Mouse (Mus musculus): ENCODE measurements at regions not wholly inside any gene's neighbourhood (a gene's known extent, or its start where the extent isn't known, plus 50 kb on each side); places are given as distances from the start of the nearest gene placed in this dataset.
A peak's percentile ranks its signal among the peaks of the same experiment; 100 is the strongest.

DNA sequence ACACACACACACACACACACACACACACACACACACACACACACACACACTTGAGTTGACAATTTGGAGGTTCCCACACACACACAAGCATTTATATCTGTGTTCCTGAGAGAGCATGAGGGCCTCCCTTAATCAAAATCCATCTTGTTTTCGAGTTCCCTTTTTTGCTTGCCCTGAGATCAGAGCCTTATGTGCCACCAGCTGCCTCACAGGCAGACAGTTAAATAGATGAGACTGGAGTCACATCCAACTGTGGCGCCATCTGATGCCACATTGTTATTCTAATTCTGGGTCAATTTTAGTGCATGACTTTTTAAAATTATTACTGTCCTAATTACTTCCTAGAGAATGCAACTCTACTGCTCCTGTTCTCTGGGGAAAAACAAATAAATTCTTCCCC is 91.2 kb upstream of the Syndig1 start:
- peak; percentile 80 for DNase-seq

DNA sequence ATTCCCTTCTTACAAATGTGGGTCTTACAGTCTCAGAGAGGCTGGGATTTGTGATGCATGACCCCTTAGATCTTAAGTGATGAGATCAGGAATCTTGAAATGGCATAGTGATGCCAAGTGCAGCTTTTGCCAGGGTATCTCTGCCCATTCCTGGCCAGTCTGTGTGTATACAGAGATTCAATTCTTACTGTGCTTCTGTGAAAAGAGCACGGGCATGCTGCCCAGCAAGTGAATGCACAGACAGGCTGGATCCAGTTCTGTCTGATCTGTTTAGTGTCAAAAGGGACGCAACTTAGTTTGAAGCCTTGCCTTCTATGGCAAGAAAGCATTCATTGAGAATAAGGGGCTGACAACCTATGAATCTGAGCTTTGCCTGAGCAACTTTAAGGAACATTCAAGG is 89.1 kb upstream of the Syndig1 start:
- peak; percentile 82 for DNase-seq

- DNase-seq = no peak
Observed at GRCm38 (mm10) chr2:149742661-149743060, 86.3 kb upstream of the Syndig1 start.

DNA sequence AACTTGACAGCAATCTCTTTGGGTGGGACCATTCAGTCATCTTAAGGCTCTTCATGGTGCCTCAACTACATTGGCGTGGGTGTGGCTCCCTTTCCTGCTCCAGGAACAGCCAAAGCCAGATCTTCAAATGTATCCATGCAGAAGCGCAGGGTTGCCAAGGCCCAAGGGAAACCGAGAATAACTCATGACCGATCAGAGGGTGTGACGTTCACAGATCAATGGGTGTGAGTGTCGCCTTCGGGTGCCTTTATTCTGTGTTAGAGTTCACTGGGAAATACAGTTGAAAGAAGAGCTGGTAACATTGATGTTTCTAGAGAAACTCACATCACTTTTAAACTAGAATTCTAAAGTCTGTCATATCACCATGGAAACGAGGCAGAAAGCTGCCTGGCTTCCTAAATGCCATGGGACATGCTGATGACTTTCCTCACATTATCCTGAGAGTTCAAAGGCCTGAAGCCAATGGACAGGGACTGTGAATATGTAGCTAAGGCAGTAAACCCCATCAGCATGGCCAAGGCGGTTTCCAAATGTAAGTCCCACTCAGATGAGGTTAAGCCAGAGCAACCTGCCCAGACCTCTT is 80.7 kb upstream of the Syndig1 start:
- no peak for DNase-seq

GRCm38 (mm10) chr2:149759151-149759550 is 69.9 kb upstream of the Syndig1 start:
- no peak for DNase-seq

DNA sequence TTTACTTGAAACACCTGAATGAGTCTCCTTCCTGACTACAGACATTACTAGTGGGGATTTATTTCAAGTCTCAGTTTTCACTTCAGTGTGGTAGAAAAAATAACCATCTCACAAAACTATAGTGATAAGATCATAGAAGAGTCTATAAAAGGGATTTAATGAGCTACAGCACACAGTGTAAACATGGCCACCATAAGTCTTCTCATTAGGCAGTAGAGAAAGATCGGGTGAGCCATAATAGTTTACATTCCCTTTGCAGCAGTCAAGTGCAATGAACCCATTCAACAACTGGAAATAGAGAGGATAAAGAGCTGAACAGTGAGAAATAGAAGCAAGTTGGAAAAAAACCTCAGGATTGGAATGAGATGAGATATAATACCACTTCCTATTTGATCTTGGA is 65.1 kb upstream of the Syndig1 start:
- DNase-seq = no peak

DNA sequence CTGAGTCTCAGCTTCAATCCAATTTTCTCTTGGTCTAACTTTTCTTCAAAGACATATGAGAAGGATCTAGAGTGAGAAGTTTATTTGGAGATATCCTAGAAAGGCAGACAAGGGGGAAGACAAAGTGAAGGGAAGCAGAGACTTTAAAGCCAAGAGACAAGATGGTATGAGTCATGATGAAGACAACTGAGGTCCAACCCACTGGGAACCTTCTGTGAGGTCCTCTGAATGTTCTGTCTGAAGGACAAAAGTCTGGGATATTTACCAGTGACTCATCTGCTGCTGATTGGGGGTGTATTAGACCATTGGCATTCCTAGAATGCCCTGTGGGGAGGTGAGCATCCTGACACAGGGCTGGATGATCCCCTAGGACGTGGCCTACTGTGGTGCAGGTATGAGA is 61.0 kb upstream of the Syndig1 start:
- no peak for DNase-seq

GRCm38 (mm10) chr2:149768551-149768950 is 60.5 kb upstream of the Syndig1 start:
- no peak for DNase-seq

- DNase-seq = no peak
Observed at GRCm38 (mm10) chr2:149777316-149777715, 51.7 kb upstream of the Syndig1 start.
